Mouse (Mus musculus): ENCODE data around the gene Gnl1. TPM values are rescaled to one million over a fixed set of nuclear protein-coding genes. Genes with fewer than 3 reads are reported as not detected.

Gnl1 gene
- total and polyA plus RNA-seq, 3 experiments, result 15.9 to 33.4 (median 24.3) TPM

DNA sequence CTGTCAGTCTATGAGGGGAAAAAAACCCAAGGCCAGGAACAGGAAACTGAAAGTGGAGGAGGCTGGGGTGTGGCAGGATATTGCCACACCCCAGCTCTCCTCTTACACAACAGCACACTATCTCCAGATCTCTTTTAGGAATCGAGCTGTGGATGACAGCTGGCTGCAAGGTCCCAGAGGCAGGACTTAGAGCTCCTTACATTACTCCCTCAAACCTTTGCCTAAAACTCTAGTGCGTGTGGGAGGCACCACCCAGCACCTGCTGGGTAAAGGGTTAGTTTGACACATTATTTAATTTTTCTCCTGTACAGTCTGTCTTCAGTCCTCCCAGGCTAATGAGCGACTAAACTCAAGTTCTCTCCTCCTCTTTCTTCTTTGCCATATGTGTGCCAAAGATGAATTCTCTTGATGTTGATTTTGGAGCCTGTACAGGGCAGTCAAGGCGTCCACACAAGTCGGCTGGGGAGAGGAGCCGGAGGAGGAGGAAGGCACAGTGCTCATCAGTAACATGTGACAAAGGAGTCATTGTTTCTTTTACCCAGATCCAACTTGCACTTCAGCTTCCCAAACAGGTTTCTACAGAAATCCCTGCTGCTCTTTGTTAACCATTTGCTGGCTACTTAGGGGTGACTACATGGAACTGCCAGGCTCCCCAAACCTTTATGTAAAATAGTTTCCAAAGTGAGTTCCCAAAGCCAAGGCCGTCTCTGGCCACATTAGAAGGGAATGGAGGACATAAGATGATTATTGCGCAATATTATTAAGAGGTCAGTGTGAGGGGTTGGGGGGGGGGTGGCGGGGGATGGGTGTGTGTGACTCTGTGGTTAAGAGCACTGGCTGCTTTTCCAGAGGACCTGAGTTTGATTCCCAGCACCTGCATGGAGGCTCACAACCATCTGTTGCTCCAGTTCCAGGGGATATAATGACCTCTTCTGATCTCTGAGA, 44.3 kb downstream of the Gnl1 start:
- H3K4me2 ChIP-seq (ENCODE audit: insufficient read depth, low read depth, poor library complexity, severe bottlenecking), result no peak overlapping the region
- no peak overlapping the region for H3K4me3 ChIP-seq (replicated peaks in 1 of 3; ENCODE audit: low read depth in 2 of 3, low read length in 2 of 3, poor library complexity in 1 of 3)
- no peak for DNase-seq (ENCODE audit: extremely low read depth)
- in situ Hi-C loops (cut with MboI; ENCODE audit: low pct_ligation_motif_present, low pct_unique_long_range_greater_than_20kb, low sequenced_read_pairs), result no loop called here
- peaks cover 10 to 48% of the 10 kb centered on the region in 2 experiments for H3K36me3 ChIP-seq (replicated peaks in 1 of 2; ENCODE audit: control insufficient read depth in 1 of 2, insufficient read depth in 1 of 2, low read length in 1 of 2)
- H3K27ac ChIP-seq (ENCODE audit: insufficient read depth, low read depth), result no peak overlapping the region
- no peak overlapping the region for H3K9ac ChIP-seq (ENCODE audit: insufficient read depth, low read depth)
- peaks cover 18% of the 10 kb centered on the region for H3K9me3 ChIP-seq (replicated peaks; ENCODE audit: low read length)
- peaks cover 10 to 35% of the 10 kb centered on the region in 2 experiments for H3K4me1 ChIP-seq (ENCODE audit: control insufficient read depth in 1 of 2, insufficient read depth in 2 of 2)
- dilution Hi-C loops (cut with MboI; ENCODE audit: extremely low pct_ligation_motif_present, extremely low pct_unique_long_range_greater_than_20kb, low sequenced_read_pairs), result no loop called here
- H3K27me3 ChIP-seq (replicated peaks), result no peaks in the 10 kb centered on the region
- TF ChIP-seq MYC (IDR thresholded peaks at IDR 0.05; ENCODE audit: low read depth, low read length) (no peak), ZNF384 (IDR thresholded peaks at IDR 0.05; ENCODE audit: low read depth, low read length) (no peak), HCFC1 (IDR thresholded peaks at IDR 0.05; ENCODE audit: low read depth, low read length) (no peak), USF1 (IDR thresholded peaks at IDR 0.05; ENCODE audit: low read depth, low read length) (no peak), JUND (conservative IDR thresholded peaks at IDR 0.05; ENCODE audit: low read depth, low read length) (no peak), POLR2AphosphoS2 (IDR thresholded peaks at IDR 0.05; ENCODE audit: low read depth, low read length) (no peak), UBTF (IDR thresholded peaks at IDR 0.05; ENCODE audit: low read depth, low read length) (no peak), ETS1 (conservative IDR thresholded peaks at IDR 0.05; ENCODE audit: low read depth, low read length) (no peak), E2F4 (IDR thresholded peaks at IDR 0.05; ENCODE audit: insufficient replicate concordance, low read depth, low read length) (no peak), ELF1 (IDR thresholded peaks at IDR 0.05; ENCODE audit: low read depth, low read length) (no peak), SMC3 (IDR thresholded peaks at IDR 0.05; ENCODE audit: low read depth, low read length) (no peak), NELFE (IDR thresholded peaks at IDR 0.05; ENCODE audit: low read depth, low read length) (no peak), CHD2 (IDR thresholded peaks at IDR 0.05; ENCODE audit: low read length) (no peak), MEF2A (IDR thresholded peaks at IDR 0.05; ENCODE audit: borderline replicate concordance, low read depth, low read length) (no peak), POLR2A (IDR thresholded peaks at IDR 0.05; ENCODE audit: low read depth, low read length) (no peak)
- peaks cover 37% of the 10 kb centered on the region for H3K79me2 ChIP-seq (replicated peaks; ENCODE audit: control insufficient read depth, extremely low read depth, insufficient read depth, poor library complexity, severe bottlenecking)

DNA sequence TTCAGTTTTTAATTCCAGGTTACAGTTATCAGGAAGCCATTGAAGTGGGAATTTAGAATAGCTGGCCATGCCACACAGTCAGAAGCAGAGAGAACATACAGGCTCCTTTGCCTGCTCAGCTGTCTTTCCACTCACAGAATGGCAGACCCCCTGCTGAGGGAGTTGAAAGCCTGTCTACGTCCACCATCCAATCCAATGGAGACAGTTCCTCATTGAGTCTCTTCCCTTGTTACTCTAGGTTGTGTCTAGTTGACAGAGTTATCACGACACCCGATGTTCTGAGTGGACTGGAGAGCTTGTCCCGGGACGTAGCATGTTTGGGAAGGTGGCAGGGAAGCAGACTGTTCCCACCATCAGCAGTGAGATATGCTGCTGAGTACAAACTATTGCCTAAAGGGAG, 45.5 kb downstream of the Gnl1 start:
- Histone ChIP-seq H3K79me2 (replicated peaks; ENCODE audit: control insufficient read depth, extremely low read depth, insufficient read depth, poor library complexity, severe bottlenecking) (peaks cover 33% of the 10 kb centered on the region), H3K4me2 (ENCODE audit: insufficient read depth, low read depth, poor library complexity, severe bottlenecking) (no peak overlapping the region), H3K27me3 (replicated peaks) (no peaks in the 10 kb centered on the region), H3K36me3 (replicated peaks in 1 of 2; ENCODE audit: control insufficient read depth in 1 of 2, insufficient read depth in 1 of 2, low read length in 1 of 2) (peaks cover 10 to 53% of the 10 kb centered on the region in 2 experiments), H3K9ac (ENCODE audit: insufficient read depth, low read depth) (no peak overlapping the region), H3K4me1 (ENCODE audit: control insufficient read depth in 1 of 2, insufficient read depth in 2 of 2) (peaks cover 10 to 24% of the 10 kb centered on the region in 2 experiments), H3K4me3 (replicated peaks in 1 of 3; ENCODE audit: low read depth in 2 of 3, low read length in 2 of 3, poor library complexity in 1 of 3) (no peak overlapping the region), H3K27ac (ENCODE audit: insufficient read depth, low read depth) (no peak overlapping the region), H3K9me3 (replicated peaks; ENCODE audit: low read length) (peaks cover 18% of the 10 kb centered on the region)
- no peak for TF ChIP-seq POLR2A (IDR thresholded peaks at IDR 0.05; ENCODE audit: low read depth, low read length)
- no peak for DNase-seq (ENCODE audit: extremely low read depth)
- dilution Hi-C loops (cut with MboI; ENCODE audit: extremely low pct_ligation_motif_present, extremely low pct_unique_long_range_greater_than_20kb, low sequenced_read_pairs) (no loop called here), in situ Hi-C loops (cut with MboI; ENCODE audit: low pct_ligation_motif_present, low pct_unique_long_range_greater_than_20kb, low sequenced_read_pairs) (no loop called here)
